Mouse (Mus musculus): ENCODE measurements at regions not wholly inside any gene's neighbourhood (a gene's known extent, or its start where the extent isn't known, plus 50 kb on each side); places are given as distances from the start of the nearest gene placed in this dataset.

- DNase-seq (ENCODE audit: low read depth in 3 of 3, low spot score in 3 of 3) (no peak), ATAC-seq (ENCODE audit: insufficient read depth) (no peak)
- Histone ChIP-seq H3K27me3 (ENCODE audit: control insufficient read depth, insufficient read depth, low read length) (no peaks in the 10 kb centered on the region), H3K4me1 (replicated peaks; ENCODE audit: control insufficient read depth in 2 of 2, insufficient read depth in 2 of 2, low read length in 1 of 2) (no peaks in the 10 kb centered on the region), H3K36me3 (replicated peaks; ENCODE audit: control insufficient read depth, insufficient read depth, low read depth) (no peaks in the 10 kb centered on the region), H3K27ac (no peak overlapping the region), H3K9ac (replicated peaks) (no peak overlapping the region), H3K9me3 (ENCODE audit: control insufficient read depth, low read length) (no peaks in the 10 kb centered on the region), H3K4me2 (ENCODE audit: low read depth) (no peak overlapping the region), H3K4me3 (ENCODE audit: insufficient read depth in 1 of 2, low read depth in 2 of 2, low read length in 2 of 2) (no peak overlapping the region)
- no peak for TF ChIP-seq EP300 (IDR thresholded peaks at IDR 0.05; ENCODE audit: low read depth)
- TF ChIP-seq CTCF (IDR thresholded peaks at IDR 0.05; ENCODE audit: low read depth) = no peak
- 45% methylated on average over 3 of the region's 3 CpGs for WGBS (ENCODE audit: insufficient replicate concordance)
These were observed 207.5 kb upstream of the Pter start for GRCm38 (mm10) chr2:12716124-12717012.

- TF ChIP-seq EP300 (IDR thresholded peaks at IDR 0.05; ENCODE audit: low read depth) = no peak
- TF ChIP-seq CTCF (IDR thresholded peaks at IDR 0.05; ENCODE audit: low read depth) = no peak
- no peaks in the 10 kb centered on the region for H3K9me3 ChIP-seq (ENCODE audit: control insufficient read depth, low read length)
- H3K4me2 ChIP-seq (ENCODE audit: low read depth) = no peak overlapping the region
- no peak for DNase-seq (ENCODE audit: low read depth in 3 of 3, low spot score in 3 of 3)
- no peak for ATAC-seq (ENCODE audit: insufficient read depth)
- no peak overlapping the region for H3K9ac ChIP-seq (replicated peaks)
- no peak overlapping the region for H3K27ac ChIP-seq
- no peak overlapping the region for H3K4me3 ChIP-seq (ENCODE audit: insufficient read depth in 1 of 2, low read depth in 2 of 2, low read length in 2 of 2)
- no peaks in the 10 kb centered on the region for H3K4me1 ChIP-seq (replicated peaks; ENCODE audit: control insufficient read depth in 2 of 2, insufficient read depth in 2 of 2, low read length in 1 of 2)
- H3K36me3 ChIP-seq (replicated peaks; ENCODE audit: control insufficient read depth, insufficient read depth, low read depth) = no peaks in the 10 kb centered on the region
- no peaks in the 10 kb centered on the region for H3K27me3 ChIP-seq (ENCODE audit: control insufficient read depth, insufficient read depth, low read length)
- WGBS (ENCODE audit: insufficient replicate concordance) = 60% methylated on average over 4 of the region's 4 CpGs
These were observed 194.6 kb upstream of the Pter start for GRCm38 (mm10) chr2:12729251-12729650.

- H3K9ac ChIP-seq (replicated peaks) = no peak overlapping the region
- no peak for DNase-seq (ENCODE audit: low read depth in 3 of 3, low spot score in 3 of 3)
- WGBS (ENCODE audit: insufficient replicate concordance) = 43% methylated on average over 2 of the region's 2 CpGs
- TF ChIP-seq EP300 (IDR thresholded peaks at IDR 0.05; ENCODE audit: low read depth) (no peak), CTCF (IDR thresholded peaks at IDR 0.05; ENCODE audit: low read depth) (no peak)
- H3K27ac ChIP-seq = no peak overlapping the region
- H3K4me2 ChIP-seq (ENCODE audit: low read depth) = no peak overlapping the region
- no peak overlapping the region for H3K4me3 ChIP-seq (ENCODE audit: insufficient read depth in 1 of 2, low read depth in 2 of 2, low read length in 2 of 2)
- ATAC-seq (ENCODE audit: insufficient read depth) = no peak
- no peaks in the 10 kb centered on the region for H3K36me3 ChIP-seq (replicated peaks; ENCODE audit: control insufficient read depth, insufficient read depth, low read depth)
- H3K4me1 ChIP-seq (replicated peaks; ENCODE audit: control insufficient read depth in 2 of 2, insufficient read depth in 2 of 2, low read length in 1 of 2) = no peaks in the 10 kb centered on the region
- H3K27me3 ChIP-seq (ENCODE audit: control insufficient read depth, insufficient read depth, low read length) = no peaks in the 10 kb centered on the region
- no peaks in the 10 kb centered on the region for H3K9me3 ChIP-seq (ENCODE audit: control insufficient read depth, low read length)
These were observed 186.7 kb upstream of the Pter start for GRCm38 (mm10) chr2:12737140-12737539.

GRCm38 (mm10) chr2:12746856-12747255 lies 177.0 kb upstream of the Pter start:
- no peak for ATAC-seq (ENCODE audit: insufficient read depth)

GRCm38 (mm10) chr2:12758816-12759215 lies 165.0 kb upstream of the Pter start:
- H3K4me2 ChIP-seq (ENCODE audit: low read depth) = no peak overlapping the region
- no peaks in the 10 kb centered on the region for H3K9me3 ChIP-seq (ENCODE audit: control insufficient read depth, low read length)
- no peaks in the 10 kb centered on the region for H3K27me3 ChIP-seq (ENCODE audit: control insufficient read depth, insufficient read depth, low read length)
- DNase-seq (ENCODE audit: low read depth in 3 of 3, low spot score in 3 of 3) (no peak), ATAC-seq (ENCODE audit: insufficient read depth) (no peak)
- no peak overlapping the region for H3K4me3 ChIP-seq (ENCODE audit: insufficient read depth in 1 of 2, low read depth in 2 of 2, low read length in 2 of 2)
- TF ChIP-seq CTCF (IDR thresholded peaks at IDR 0.05; ENCODE audit: low read depth) (no peak), EP300 (IDR thresholded peaks at IDR 0.05; ENCODE audit: low read depth) (no peak)
- no peak overlapping the region for H3K27ac ChIP-seq
- H3K9ac ChIP-seq (replicated peaks) = no peak overlapping the region
- no peaks in the 10 kb centered on the region for H3K4me1 ChIP-seq (replicated peaks; ENCODE audit: control insufficient read depth in 2 of 2, insufficient read depth in 2 of 2, low read length in 1 of 2)
- H3K36me3 ChIP-seq (replicated peaks; ENCODE audit: control insufficient read depth, insufficient read depth, low read depth) = no peaks in the 10 kb centered on the region
- WGBS (ENCODE audit: insufficient replicate concordance) = 27% methylated on average over 1 of the region's 1 CpGs

More at GRCm38 (mm10) chr2:12746856-12747255, 177.0 kb upstream of the Pter start:
- TF ChIP-seq CTCF (IDR thresholded peaks at IDR 0.05; ENCODE audit: low read depth) (no peak), EP300 (IDR thresholded peaks at IDR 0.05; ENCODE audit: low read depth) (no peak)
- Histone ChIP-seq H3K9ac (replicated peaks) (no peak overlapping the region), H3K4me3 (ENCODE audit: insufficient read depth in 1 of 2, low read depth in 2 of 2, low read length in 2 of 2) (no peak overlapping the region), H3K9me3 (ENCODE audit: control insufficient read depth, low read length) (no peaks in the 10 kb centered on the region), H3K4me2 (ENCODE audit: low read depth) (no peak overlapping the region), H3K36me3 (replicated peaks; ENCODE audit: control insufficient read depth, insufficient read depth, low read depth) (no peaks in the 10 kb centered on the region), H3K4me1 (replicated peaks; ENCODE audit: control insufficient read depth in 2 of 2, insufficient read depth in 2 of 2, low read length in 1 of 2) (no peaks in the 10 kb centered on the region), H3K27ac (no peak overlapping the region), H3K27me3 (ENCODE audit: control insufficient read depth, insufficient read depth, low read length) (no peaks in the 10 kb centered on the region)
- DNase-seq (ENCODE audit: low read depth in 3 of 3, low spot score in 3 of 3) = no peak
- WGBS (ENCODE audit: insufficient replicate concordance) = 60% methylated on average over 1 of the region's 1 CpGs

Measured in liver, embryonic 14.5 days (tissue).